ENCODE assay signal across 8 mouse cellular contexts in genomic region chr11:52365143-52365542, GRCm38 (mm10). TPM values are rescaled to one million over a fixed set of nuclear protein-coding genes. Genes with fewer than 3 reads are reported as not detected.
A peak's percentile ranks its signal among the peaks of the same experiment; 100 is the strongest.
DNase-seq lines count a peak whose midpoint lies in the region; ATAC-seq lines count a peak whose summit lies in the region.

No protein-coding gene starts in this region.

- 62% methylated on average over 1 of the region's 1 CpGs for WGBS in embryonic facial prominence, embryonic 12.5 days
- 34% methylated on average over 1 of the region's 1 CpGs for WGBS in heart, embryonic 15.5 days
- WGBS in liver, embryonic 11.5 days: 50% methylated on average over 1 of the region's 1 CpGs
- 82% methylated on average over 1 of the region's 1 CpGs for WGBS in hindbrain, embryonic 10.5 days

- ATAC-seq in embryonic facial prominence, embryonic 12.5 days (ENCODE audit: insufficient number of reproducible peaks, insufficient read depth, low FRiP score, low TSS enrichment): no peak
- ATAC-seq in heart, embryonic 15.5 days (replicated peaks; ENCODE audit: insufficient number of reproducible peaks, insufficient read depth, low FRiP score, low read depth): peak; percentile 37
- no peak for ATAC-seq in liver, embryonic 11.5 days (replicated peaks; ENCODE audit: low FRiP score)

- peak overlapping the region; percentile 63 for H3K27ac ChIP-seq in embryonic facial prominence, embryonic 12.5 days
- H3K27ac ChIP-seq in heart, embryonic 15.5 days: peak overlapping the region; percentile 92
- H3K27ac ChIP-seq in liver, embryonic 11.5 days (ENCODE audit: low read depth, low read length): peak overlapping the region; percentile 47; the same call in 1 of the 2 replicates
- H3K27ac ChIP-seq in hindbrain, embryonic 10.5 days: no peak overlapping the region

- no peaks in the 10 kb centered on the region for H3K36me3 ChIP-seq in embryonic facial prominence, embryonic 12.5 days
- H3K36me3 ChIP-seq in heart, embryonic 15.5 days: no peaks in the 10 kb centered on the region
- H3K36me3 ChIP-seq in liver, embryonic 11.5 days (ENCODE audit: control insufficient read depth, insufficient read depth, low read length): peaks cover 2% of the 10 kb centered on the region; the same call in 1 of the 2 replicates
- H3K36me3 ChIP-seq in hindbrain, embryonic 10.5 days: 0 out of 2 replicates have a peak, but pooled peaks cover 11% of the 10 kb centered on the region

- peak; percentile 52 for DNase-seq in layer of hippocampus, adult 9-11 months
- DNase-seq in layer of hippocampus, adult 8-10 months (ENCODE audit: low spot score in 2 of 2): no peak
- no peak for DNase-seq in liver, embryonic 11.5 days (ENCODE audit: low spot score)
- DNase-seq in yolk sac, embryonic 10.5 days (ENCODE audit: low spot score): peak; percentile 71
- DNase-seq in c-Kit-positive CD71-positive TER-119-positive erythroid progenitor cells, embryonic 14.5 days (ENCODE audit: low spot score): no peak
- DNase-seq in hindbrain, embryonic 10.5 days (ENCODE audit: low spot score): no peak

- H3K4me3 ChIP-seq in embryonic facial prominence, embryonic 12.5 days: no peak overlapping the region
- H3K4me3 ChIP-seq in heart, embryonic 15.5 days: peak overlapping the region; percentile 17
- no peak overlapping the region for H3K4me3 ChIP-seq in liver, embryonic 11.5 days (ENCODE audit: low read depth, low read length)
- H3K4me3 ChIP-seq in hindbrain, embryonic 10.5 days: no peak overlapping the region

- no peak overlapping the region; the same call in 1 of the 2 replicates for H3K4me2 ChIP-seq in embryonic facial prominence, embryonic 12.5 days (replicated peaks)
- peak overlapping the region; percentile 84 for H3K4me2 ChIP-seq in heart, embryonic 15.5 days
- peak overlapping the region; percentile 44 for H3K4me2 ChIP-seq in liver, embryonic 11.5 days

- H3K9ac ChIP-seq in embryonic facial prominence, embryonic 12.5 days: 0 out of 2 replicates have a peak overlapping the region, but pooled peaks have one; percentile 11
- peak overlapping the region; percentile 53 for H3K9ac ChIP-seq in heart, embryonic 15.5 days
- peak overlapping the region; percentile 48; the same call in 1 of the 2 replicates for H3K9ac ChIP-seq in liver, embryonic 11.5 days (ENCODE audit: low read depth, low read length)

- peaks cover 50% of the 10 kb centered on the region for H3K4me1 ChIP-seq in embryonic facial prominence, embryonic 12.5 days
- H3K4me1 ChIP-seq in heart, embryonic 15.5 days (replicated peaks): peaks cover 79% of the 10 kb centered on the region
- H3K4me1 ChIP-seq in liver, embryonic 11.5 days (replicated peaks; ENCODE audit: control insufficient read depth, insufficient read depth, low read length): peaks cover 61% of the 10 kb centered on the region
- peaks cover 52% of the 10 kb centered on the region for H3K4me1 ChIP-seq in hindbrain, embryonic 10.5 days (replicated peaks)

- no peaks in the 10 kb centered on the region for H3K9me3 ChIP-seq in embryonic facial prominence, embryonic 12.5 days
- H3K9me3 ChIP-seq in heart, embryonic 15.5 days (replicated peaks): no peaks in the 10 kb centered on the region
- H3K9me3 ChIP-seq in liver, embryonic 11.5 days (ENCODE audit: control insufficient read depth, low read length): no peaks in the 10 kb centered on the region
- no peaks in the 10 kb centered on the region for H3K9me3 ChIP-seq in hindbrain, embryonic 10.5 days

- no peaks in the 10 kb centered on the region for H3K27me3 ChIP-seq in embryonic facial prominence, embryonic 12.5 days
- no peaks in the 10 kb centered on the region for H3K27me3 ChIP-seq in heart, embryonic 15.5 days
- no peaks in the 10 kb centered on the region for H3K27me3 ChIP-seq in liver, embryonic 11.5 days (replicated peaks; ENCODE audit: control insufficient read depth, insufficient read depth, low read length)
- no peaks in the 10 kb centered on the region for H3K27me3 ChIP-seq in hindbrain, embryonic 10.5 days (ENCODE audit: insufficient read depth, poor library complexity, severe bottlenecking)

RNA-seq across cellular contexts. Expression of gene Vdac1, which starts 4.5 kb away (rescaled TPM):
- 100 to 1,000 TPM; 508 to 527 (median 523) TPM for total RNA-seq in layer of hippocampus, adult 8-10 months (2022)
- polyA plus RNA-seq in embryonic facial prominence, embryonic 12.5 days (2016; fragmentation: Nextera tagmentation; extraction: Ambion mirVana): 218 and 222 TPM in 2 replicates
- polyA plus RNA-seq in heart, embryonic 15.5 days (2015; fragmentation: Nextera tagmentation; extraction: Ambion mirVana): 460 and 484 TPM in 2 replicates
- 228 and 243 TPM in 2 replicates for polyA plus RNA-seq in liver, embryonic 11.5 days (2014; fragmentation: Nextera tagmentation; extraction: Ambion mirVana)
- polyA plus RNA-seq in hindbrain, embryonic 10.5 days (2016; fragmentation: Nextera tagmentation; extraction: Ambion mirVana): 222 and 241 TPM in 2 replicates

RNA-seq across cellular contexts. Expression of gene 9530068E07Rik, which starts 31.1 kb away (rescaled TPM):
- 10 to 100 TPM; 58.9 to 64.5 (median 63.9) TPM for total RNA-seq in layer of hippocampus, adult 8-10 months (2022)
- polyA plus RNA-seq in embryonic facial prominence, embryonic 12.5 days (2016; fragmentation: Nextera tagmentation; extraction: Ambion mirVana): 184 and 193 TPM in 2 replicates
- 165 and 190 TPM in 2 replicates for polyA plus RNA-seq in heart, embryonic 15.5 days (2015; fragmentation: Nextera tagmentation; extraction: Ambion mirVana)
- 124 and 141 TPM in 2 replicates for polyA plus RNA-seq in liver, embryonic 11.5 days (2014; fragmentation: Nextera tagmentation; extraction: Ambion mirVana)
- polyA plus RNA-seq in hindbrain, embryonic 10.5 days (2016; fragmentation: Nextera tagmentation; extraction: Ambion mirVana): 149 and 168 TPM in 2 replicates

Comparison
In these comparisons a context has a peak if more than half of its experiments do, and no peak if none do; other contexts are left out.
1. DNase-seq: peak in layer of hippocampus, adult 9-11 months (single experiment) and yolk sac, embryonic 10.5 days (single experiment); none in layer of hippocampus, adult 8-10 months (0 of 2), liver, embryonic 11.5 days (single experiment), c-Kit-positive CD71-positive TER-119-positive erythroid progenitor cells, embryonic 14.5 days (single experiment) and hindbrain, embryonic 10.5 days (single experiment).
2. Peak in every context shown above with its lines, with median percentiles within 50 percentile points of each other: H3K9ac ChIP-seq.